Mouse (Mus musculus): ENCODE measurements around the gene Gm49361.
"Not testable (repeated sequence)": the region's sequence is repeated elsewhere in the genome, so short reads cannot be mapped to it uniquely, and the experiment has no call there.

Gene Gm49361

DNA sequence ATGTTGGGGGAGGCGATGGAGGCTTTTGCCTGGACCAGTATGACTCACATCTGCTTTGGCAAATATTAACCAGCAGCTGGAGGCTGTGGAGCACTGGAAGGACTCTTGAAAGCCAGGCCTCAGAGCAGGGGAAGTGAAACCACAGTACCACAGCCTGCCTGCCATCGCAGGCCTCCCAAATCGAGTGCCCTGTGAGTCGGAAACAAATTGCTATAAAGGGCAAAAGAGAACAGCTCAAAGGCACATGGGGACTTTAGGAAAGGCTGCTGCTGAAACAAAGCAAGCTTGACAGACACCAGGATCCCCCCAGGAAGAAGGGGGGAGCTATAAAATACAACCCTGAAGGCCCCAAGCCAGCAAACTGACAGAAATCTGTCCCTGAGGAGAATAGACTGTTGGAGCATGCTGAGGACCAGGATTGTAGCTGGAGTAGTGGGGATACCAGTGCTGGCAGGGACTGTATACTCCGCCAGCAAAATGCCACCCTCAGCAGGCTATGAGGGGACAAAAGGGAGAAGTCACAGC is 15.9 kb downstream of the Gm49361 start:
- peak; percentile 41 for DNase-seq

DNA sequence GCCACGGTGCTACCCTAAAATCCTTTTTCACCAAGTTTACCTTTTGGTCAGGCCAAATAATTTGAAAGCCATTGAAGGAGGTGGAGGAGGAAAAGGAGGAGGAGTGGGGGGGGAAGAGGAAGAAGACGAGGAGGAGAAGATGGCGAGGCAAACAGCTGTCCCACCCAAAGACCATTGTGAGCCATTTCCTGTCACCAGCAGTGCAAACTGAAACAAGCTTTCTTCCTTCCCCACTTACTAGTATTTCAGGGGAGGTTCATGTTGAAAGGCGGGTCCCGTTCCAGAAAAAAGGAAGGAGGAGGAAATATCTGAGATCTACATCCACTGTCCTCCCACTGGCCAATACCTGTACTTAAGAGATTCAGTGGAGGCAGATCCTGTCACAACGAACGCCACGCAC is 16.5 kb downstream of the Gm49361 start:
- DNase-seq = peak; percentile 34

DNA sequence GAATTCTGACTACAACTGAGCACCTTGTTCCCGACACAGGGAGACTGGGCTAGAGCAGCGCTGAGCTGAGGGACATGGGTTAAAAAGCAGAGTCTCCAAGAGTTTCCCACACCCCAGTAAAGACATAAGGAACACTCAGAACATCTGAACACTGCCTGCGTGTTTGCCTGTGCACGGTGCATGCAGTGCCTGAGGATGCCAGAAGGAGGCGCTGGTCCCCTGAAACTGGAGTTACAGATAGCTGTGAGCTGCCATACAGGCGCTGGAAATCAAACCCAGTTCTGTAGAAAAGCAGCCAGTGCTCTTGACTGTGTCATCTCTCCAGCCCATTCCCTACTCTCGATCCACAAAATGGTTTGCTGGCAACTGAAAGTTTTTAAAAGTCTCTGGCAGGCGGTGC is 19.7 kb downstream of the Gm49361 start:
- DNase-seq = peak; percentile 18

DNA sequence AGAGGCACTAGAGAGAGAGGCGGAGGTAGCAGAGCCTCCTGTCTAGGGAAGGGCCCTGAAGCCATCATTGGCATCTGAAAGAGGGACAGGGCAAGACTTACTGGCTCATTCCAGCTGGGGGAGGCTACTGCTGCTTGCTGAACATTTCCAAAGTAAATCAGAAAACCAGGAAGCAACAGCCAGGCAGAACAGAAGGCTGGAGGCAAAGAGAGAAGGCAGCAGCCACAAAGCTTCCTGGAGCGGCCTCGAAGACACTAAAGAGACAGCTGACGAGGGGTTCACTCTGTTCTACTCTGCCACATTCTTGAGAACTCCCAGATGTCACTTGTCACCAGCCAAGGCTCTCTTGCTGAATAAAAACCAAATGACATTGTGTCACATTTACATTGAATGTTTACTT is 21.4 kb downstream of the Gm49361 start:
- DNase-seq = no peak

DNA sequence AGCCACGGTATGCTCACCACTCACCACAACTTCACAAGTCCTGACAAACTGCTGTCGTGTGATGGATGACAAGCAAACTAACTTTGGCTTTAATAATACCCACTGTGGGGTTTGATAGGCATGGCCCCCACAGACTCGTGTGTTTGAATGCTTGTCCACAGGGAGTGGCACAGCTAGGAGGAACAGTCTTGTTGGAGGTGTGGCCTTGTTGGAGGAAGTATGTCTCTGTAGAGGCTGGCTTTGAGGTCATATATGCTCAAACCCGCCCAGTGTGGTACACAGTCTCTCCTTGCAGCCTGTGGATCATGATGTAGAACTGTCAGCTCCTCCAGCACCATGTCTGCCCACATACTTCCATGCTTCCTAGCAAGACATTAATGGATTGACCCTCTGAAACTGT is 27.7 kb downstream of the Gm49361 start:
- no peak for DNase-seq

DNA sequence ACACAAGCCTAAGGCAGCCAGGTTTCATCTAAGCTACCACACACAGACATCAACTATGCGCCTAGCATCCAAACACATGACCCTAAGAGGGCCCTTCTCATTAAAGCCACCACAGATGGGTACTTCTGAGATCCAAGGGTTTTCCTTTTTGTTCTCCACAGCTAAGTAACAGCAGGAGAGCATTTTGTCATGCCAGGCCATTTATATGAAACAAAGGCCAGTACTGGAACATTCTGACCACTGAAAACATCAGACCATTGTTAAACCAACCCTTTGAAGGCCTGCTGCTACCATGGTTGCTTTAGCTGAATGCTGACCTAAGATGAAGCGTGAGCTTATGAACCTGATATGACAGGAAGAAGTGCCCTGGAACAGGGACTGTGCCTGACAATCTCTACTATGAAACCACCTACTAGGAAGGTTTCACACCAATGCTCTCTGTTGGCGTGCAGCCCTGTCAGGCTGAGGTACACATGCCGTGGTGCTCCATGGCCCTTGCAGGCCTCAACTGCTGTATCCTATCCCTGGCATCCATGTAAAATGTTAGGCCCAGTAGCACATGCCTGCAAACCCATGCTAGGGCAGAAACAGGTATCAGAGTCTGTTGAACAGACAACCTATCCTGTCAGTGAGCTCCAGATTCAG is 29.2 kb downstream of the Gm49361 start:
- DNase-seq = no peak

DNA sequence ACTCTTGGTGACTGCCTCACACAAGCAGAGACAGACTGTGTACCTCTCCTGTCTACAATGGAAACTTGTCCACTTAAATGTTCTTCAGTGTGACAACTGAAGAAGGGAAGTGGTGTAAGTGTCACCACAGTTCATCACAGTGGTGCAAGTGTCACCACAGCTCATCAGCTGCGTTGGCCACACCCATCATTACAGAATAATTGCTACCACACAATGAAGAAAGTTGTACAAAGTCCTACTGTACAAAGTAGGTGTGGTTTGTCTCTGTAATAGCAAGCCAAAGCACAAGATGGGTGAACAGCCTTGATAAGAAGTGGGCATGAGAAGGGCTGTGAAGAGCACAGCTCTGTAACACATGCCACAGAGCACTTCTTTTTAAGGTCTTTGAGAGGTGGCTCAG is 33.0 kb downstream of the Gm49361 start:
- no peak for DNase-seq

DNA sequence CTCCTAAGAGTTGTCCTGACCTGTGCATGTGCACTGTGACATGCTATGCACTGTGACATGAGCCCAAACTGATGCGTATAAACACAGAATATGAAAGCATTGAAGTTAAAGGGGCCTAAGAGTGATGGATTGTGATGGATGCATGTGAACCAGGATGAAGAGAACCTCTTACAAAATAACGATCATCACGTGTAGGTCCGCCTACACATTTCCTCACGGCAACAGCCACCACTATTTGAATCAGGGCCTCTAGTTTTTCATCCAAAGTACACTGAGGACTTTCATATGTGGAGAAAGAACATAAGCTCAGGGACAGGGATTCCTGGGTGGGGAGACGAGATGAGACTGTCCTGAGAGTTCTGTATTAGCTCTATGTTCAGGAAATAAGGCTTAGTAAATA is 34.8 kb downstream of the Gm49361 start:
- no peak for DNase-seq

DNA sequence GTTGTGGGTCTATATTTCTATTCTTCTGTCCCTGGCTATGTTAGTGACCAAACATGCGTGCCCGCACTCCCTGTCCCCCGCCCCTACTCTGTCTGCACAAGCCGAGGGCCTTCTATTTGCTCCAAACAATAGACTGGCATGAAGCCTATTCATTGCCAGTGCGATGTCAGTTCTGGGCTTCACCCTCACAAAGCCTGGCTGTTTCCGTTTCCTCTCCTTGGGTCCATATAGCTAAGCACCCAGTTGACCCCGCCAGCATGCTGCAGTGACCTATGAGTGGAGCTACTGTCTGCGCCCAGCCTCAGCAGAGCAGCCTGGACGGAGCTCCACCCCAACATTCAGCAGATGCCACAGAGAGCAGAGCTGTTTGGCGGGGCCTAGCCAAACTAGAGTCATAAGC is 36.7 kb downstream of the Gm49361 start:
- no peak for DNase-seq

DNA sequence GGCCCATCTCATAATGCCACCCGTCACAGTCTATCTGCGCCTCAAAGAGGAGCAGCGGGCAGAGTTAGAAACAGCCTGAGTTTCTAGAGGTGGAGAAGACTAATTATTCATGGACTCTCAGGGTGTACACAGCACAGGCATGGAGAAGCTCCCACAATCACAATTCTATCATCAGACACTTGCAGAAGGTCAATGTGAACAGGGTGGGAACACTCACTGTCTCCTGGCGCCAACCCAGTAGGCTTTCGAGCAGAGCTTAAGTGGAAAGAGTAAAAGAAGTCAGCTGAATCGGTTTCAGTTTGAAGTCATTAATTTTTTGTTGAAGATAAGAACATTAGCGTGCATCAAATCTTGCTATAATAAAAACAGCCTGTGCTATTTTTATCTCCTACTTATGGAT is 37.3 kb downstream of the Gm49361 start:
- no peak for DNase-seq

DNA sequence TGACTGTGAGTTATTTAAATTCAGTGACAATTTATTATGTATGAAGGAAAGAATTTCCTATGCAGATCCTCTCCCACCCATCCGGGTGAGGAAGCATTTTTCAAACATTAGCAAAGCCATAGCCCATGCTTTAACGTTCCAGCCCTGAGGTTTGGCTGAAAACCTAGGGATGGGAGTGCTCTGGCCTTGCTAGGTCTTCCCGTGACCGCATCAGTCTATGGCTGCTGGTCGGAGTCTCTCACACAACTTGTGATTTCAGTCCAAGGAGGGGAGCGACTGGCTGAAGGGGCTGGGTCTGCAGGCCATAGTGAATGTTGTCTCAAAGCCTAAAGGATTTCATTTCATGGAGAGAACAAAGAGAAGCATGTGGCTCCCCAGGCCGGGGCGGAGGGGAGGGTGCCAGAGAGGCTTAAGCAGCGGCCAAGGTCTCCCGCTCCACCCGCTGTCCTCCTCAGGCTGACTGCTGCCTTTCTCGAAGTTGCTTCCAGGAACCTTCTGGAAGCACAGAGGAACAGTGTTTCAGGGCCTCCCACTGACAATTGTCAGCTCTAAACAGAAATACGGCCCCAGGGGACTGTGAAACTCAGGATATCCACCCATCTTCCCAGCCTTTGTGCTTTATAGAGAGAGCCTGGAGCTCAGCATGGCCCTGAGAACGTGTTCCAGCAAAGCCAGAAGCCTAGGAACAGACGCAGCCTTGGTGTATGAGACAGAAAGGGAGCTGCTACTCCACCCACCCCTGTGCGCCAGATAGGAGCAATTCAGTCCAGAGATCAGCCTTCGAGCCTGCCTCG is 38.6 kb downstream of the Gm49361 start:
- DNase-seq = no peak

DNA sequence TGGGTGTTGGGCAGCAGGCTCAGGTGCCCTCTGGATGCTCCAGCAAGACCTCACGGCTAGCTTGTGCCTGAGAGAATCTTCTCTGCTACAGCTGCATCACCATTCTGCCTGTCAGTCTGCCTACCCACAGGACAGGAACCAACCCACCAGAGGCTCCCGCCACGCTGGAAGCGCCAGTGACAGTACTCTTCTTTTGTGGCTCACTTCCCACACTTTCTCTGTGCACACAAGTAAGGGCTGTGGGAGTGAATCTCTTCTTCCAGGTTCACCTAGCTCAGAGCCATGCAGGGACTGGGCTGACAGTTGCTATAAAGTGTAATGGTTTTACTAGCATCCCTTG is 39.2 kb downstream of the Gm49361 start:
- no peak for DNase-seq

DNA sequence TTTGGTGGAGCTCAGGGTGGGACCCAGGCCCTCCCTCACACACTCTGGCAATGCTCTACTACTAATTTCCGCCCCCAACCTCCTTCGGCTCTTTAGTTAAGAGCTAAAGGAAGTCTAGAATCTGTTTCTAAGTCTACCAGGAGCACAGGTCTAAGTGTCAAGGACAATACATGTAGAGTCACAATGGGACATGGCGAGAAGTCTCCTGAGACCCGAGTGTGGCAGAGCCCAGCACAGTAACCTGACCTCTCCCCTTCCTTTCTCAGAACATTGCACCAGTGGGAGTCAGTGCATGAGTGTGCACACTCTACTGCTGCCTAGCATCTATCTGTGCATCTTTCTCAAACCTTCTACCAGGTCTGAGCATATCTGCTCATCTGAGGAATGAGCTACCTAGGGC is 40.1 kb downstream of the Gm49361 start:
- no peak for DNase-seq

DNA sequence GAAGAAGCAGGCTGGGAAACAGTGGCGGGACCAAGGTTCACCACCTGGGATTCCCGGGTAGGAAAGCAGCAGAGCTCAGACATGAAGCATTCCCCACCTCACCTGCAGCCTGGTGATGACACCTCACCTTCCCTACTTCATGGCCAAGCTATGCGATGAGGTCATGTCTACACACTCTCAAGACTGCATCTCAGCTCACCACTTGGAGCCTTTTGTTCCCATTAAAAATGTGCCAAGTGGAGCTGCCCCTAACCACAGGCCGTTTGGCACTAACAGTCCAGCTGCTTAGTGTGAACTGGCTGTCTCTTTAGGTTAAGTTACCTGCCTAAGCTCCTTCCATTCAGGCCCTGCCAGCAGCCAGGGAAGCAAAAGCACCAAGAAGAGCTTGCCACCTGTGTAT is 40.8 kb downstream of the Gm49361 start:
- no peak for DNase-seq

DNA sequence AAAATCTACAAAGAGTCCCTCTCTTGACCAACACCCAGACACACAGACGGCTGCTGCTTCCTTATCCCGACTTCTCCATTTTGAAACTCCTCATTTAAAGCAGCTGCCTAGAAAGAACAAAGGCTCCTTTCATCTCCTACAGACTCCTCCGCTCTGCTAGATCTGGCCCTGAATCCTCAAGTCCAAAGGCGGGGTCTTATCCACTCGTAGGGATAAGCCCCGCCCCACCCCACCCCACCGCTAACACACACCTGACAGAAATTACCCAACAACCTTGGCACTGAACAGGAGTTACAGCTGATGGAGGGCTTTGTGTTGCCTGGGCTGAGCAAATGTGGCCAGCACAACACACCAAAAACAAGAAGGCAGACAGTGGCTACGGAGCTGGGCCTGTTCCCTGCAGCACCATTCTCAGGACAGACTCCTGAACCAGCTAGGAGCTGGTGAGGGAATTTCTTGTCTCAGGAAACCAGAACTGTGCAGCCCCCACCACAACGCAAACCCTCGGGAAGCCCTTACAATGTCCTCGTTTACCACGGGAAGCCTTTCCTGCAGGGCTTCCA is 43.9 kb downstream of the Gm49361 start:
- no peak for DNase-seq

DNA sequence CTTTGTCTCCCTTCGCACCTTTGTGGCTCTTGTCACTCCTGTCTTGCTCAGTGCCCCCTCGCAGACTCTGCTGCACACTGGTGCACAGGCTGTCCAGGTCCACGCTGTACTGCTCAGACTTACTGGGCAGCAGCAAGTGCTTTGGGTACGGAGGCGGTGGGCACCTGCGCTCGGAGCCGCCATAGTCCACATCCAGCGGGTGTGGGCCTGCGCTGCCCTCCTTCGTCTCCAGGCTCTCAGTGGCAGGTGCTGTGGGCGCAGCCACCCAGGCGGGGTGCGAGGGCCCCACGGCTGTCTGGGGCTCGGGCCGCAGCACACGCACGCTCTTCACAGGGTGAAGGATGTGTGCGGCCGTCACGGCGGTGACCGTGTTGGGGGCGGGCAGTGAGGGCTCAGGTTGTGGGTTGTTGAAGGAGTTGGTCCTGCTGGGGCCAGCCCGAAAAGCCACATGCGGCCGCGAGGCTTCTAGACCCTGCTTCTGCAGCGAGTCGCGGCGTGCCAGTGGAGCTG is 46.4 kb downstream of the Gm49361 start:
- DNase-seq = no peak

DNA sequence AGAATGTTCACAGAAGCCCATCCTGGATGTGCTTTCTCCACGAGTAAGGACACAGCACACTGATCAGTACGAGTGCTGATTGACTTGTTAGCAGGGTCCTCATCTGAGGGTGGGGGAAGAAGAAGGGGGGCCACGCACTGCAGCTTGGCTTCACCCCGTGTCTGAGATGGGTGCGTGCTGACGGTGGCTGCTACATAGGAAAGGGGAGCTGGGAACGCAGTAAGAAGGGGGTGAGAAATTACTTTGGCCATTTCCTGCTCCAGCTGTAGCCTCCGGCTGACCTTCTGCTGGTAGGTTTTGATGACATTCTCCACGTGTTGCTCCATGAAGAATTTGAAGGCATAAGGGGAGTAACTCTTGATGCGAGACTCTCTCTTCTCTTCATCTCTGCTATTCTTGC is 46.9 kb downstream of the Gm49361 start:
- no peak for DNase-seq

DNA sequence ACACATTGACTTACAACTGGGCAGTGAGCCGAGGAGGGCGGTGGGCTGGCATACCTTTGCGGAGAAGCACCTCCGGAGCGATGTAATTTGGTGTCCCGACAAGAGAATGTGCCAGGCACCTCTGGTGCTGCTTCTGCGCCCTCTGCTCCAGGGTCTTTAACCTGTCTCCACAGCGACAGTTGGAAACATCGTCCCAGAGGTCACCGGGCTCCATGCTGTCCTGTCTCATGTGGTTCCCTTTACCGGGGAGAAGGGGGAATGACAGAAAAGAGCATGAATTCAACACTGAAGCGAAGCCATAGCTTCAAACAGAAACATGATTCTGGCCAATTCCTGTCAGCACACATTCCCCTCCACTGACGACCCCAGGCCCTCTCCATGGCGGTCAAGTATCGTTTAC is 49.8 kb downstream of the Gm49361 start:
- no peak for DNase-seq

DNA sequence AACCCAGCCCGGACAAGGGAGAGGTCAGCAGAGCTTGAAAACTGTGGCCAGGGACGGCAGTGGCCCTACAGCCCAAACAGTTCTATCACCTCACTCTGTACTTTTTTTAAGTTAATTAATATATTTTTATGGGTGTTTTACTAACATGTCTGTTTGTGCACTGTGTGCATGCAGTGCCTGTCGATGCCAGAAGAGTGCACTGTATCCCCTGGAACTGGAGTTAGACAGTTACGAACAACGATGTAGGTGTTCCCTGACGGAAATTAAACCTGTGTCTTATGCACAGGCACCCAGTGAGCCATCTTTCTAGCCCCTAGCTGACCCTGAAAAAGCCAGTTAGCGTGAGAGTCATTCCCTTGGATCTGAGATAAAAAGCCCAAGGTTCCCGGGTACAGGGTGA is 50.4 kb downstream of the Gm49361 start:
- no peak for DNase-seq

DNA sequence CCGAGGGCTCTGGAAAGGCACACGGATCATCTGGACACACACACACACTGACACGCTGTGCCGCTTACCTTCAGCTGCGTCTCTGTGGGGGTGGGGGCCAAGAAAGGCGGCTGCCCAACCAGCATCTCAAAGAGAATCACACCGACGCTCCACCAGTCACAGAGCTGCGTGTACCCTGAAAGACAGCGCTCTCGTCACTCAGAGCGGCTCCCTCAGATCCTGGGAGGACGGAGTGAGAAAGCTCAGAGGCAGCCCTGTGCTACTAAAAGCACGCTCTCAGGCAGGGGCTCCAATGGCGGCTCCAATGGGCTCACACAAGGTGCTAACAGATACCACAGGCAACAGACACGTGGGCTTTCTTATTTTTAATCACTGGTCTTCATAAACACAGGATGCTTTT is 51.7 kb downstream of the Gm49361 start:
- no peak for DNase-seq

DNA sequence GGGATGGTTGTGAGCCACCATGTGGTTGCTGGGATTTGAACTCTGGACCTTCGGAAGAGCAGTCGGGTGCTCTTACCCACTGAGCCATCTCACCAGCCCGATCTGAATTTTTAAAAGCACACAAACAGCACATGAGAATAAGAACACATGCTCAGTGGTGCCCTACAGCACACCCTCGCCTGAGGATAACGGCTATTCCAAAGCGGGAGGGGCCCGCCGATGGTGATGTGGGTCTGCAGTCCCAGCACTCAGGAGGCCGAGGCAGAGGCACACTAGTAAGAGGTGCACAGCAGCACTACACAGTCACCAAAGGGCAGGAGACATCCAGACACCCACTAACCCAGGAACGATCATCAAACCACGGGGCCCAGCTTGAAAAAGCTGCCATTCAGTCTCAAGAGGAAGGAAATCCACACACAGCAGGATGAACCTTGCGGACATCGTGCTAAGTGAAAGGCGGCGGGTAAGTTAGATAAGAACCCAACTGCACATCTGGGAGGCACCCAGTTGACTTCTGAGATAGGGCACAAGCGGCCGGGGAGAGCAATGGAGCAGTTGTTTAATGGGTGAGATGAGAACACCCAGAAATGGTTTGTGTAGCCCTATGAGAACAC is 53.3 kb downstream of the Gm49361 start:
- no peak for DNase-seq

DNA sequence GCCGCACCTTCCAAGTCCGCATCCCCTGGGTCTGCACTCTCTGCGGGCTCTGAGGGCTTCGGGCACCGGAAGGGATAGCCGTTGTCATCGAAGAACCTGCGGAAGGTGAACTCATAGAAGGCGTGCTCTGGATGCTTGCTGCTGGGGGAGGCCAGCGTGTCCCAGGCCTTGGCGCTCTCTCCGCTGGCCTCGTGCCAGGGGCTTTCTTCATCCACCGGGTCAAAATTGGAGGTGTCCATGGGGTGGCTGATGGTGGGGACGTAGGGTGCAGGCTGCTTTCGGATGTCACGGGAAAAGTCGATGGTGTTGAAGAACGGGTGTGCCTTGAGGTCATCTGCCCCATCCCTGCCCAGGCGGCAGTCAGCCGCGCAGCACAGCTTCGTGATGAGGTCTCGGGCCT is 54.6 kb downstream of the Gm49361 start:
- no peak for DNase-seq

DNA sequence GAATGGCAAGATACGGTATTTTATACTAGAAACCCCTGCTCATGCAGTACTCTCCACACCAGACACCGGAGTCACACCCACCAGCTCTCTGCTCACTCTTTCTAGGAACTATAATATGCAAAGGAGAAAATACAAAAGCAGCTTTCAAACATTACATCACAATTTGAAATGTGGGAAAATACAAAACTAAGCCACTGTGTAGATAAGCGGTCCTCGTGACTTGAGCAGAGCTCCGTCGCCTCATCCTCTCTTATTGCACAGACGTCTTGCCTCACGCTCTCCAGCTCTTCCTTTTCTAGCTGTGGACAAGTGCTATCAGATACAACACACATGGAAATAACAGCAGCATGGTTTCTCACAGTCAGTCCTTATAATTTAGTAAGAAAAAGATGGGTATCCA is 55.2 kb downstream of the Gm49361 start:
- no peak for DNase-seq

DNA sequence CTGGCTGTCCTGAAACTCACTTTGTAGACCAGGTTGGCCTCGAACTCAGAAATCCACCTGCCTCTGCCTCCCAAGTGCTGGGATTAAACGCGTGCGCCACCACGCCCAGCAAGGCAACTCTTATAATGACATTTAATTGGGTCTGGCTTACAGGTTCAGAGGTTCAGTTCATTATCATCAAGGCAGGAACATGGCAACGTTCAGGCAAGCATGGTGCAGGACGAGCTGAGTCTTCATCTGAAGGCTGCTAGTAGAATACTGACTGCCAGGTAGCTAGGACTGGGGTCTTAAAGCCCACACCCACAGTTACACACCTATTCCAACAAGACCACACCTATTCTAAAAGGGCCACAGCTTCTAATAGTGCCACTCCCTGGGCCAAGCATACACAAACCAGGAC is 57.8 kb downstream of the Gm49361 start:
- not testable (repeated sequence) for DNase-seq
